Mouse (Mus musculus): ENCODE measurements around the gene Echs1. TPM values are rescaled to one million over a fixed set of nuclear protein-coding genes. Genes with fewer than 3 reads are reported as not detected.
A peak's percentile ranks its signal among the peaks of the same experiment; 100 is the strongest.

Echs1 gene
- 104 and 111 TPM in 2 replicates for polyA plus RNA-seq (2015; fragmentation: Nextera tagmentation; extraction: Ambion mirVana)

GRCm38 (mm10) chr7:140116329-140117054 lies at the start of gene Echs1:
Echs1 (minus strand) TSS chr7:140116476.
- Histone ChIP-seq H3K27me3 (no peaks in the 10 kb centered on the region), H3K27ac (replicated peaks) (peak within 1 kb of the TSS; percentile 82), H3K36me3 (replicated peaks) (peaks cover 13% of the 10 kb centered on the region; the same call in 1 of the 2 replicates), H3K4me2 (peak within 1 kb of the TSS; percentile 89), H3K4me1 (replicated peaks) (peaks cover 21% of the 10 kb centered on the region), H3K9ac (peak within 1 kb of the TSS; percentile 62), H3K9me3 (replicated peaks) (no peaks in the 10 kb centered on the region), H3K4me3 (replicated peaks) (peak within 1 kb of the TSS; percentile 68)
- peak; percentile 95 for ATAC-seq (ENCODE audit: insufficient read depth)
- WGBS (ENCODE audit: insufficient replicate concordance) = 2% methylated on average over 28 of the region's 28 CpGs

GRCm38 (mm10) chr7:140164664-140165063 lies 48.4 kb upstream of the Echs1 start, which contains the start of gene Olfr522:
Olfr522 (minus strand) TSS chr7:140164764.
- no peaks in the 10 kb centered on the region for H3K4me1 ChIP-seq (replicated peaks)
- H3K27ac ChIP-seq (replicated peaks) = no peak within 1 kb of the TSS
- no peak within 1 kb of the TSS for H3K4me2 ChIP-seq
- no peaks in the 10 kb centered on the region for H3K9me3 ChIP-seq (replicated peaks)
- H3K36me3 ChIP-seq (replicated peaks) = no peaks in the 10 kb centered on the region
- H3K27me3 ChIP-seq = no peaks in the 10 kb centered on the region
- no peak for ATAC-seq (ENCODE audit: insufficient read depth)
- H3K4me3 ChIP-seq (replicated peaks) = no peak within 1 kb of the TSS
- no peak within 1 kb of the TSS for H3K9ac ChIP-seq
- WGBS (ENCODE audit: insufficient replicate concordance) = 56% methylated on average over 7 of the region's 7 CpGs

- 49% methylated on average over 3 of the region's 3 CpGs for WGBS (ENCODE audit: insufficient replicate concordance)
- no peak overlapping the region for H3K9ac ChIP-seq
- peaks cover 12% of the 10 kb centered on the region for H3K27me3 ChIP-seq
- ATAC-seq (ENCODE audit: insufficient read depth) = no peak
- no peak overlapping the region for H3K4me3 ChIP-seq (replicated peaks)
- no peaks in the 10 kb centered on the region for H3K36me3 ChIP-seq (replicated peaks)
- no peak overlapping the region for H3K27ac ChIP-seq (replicated peaks)
- no peaks in the 10 kb centered on the region for H3K4me1 ChIP-seq (replicated peaks)
- H3K4me2 ChIP-seq = no peak overlapping the region
- H3K9me3 ChIP-seq (replicated peaks) = no peaks in the 10 kb centered on the region
These were observed 44.1 kb upstream of the Echs1 start for GRCm38 (mm10) chr7:140160363-140160762.

- no peak for ATAC-seq (ENCODE audit: insufficient read depth)
- no peak within 1 kb of the TSS for H3K4me3 ChIP-seq (replicated peaks)
- no peaks in the 10 kb centered on the region; the same call in 1 of the 2 replicates for H3K36me3 ChIP-seq (replicated peaks)
- peaks cover 46% of the 10 kb centered on the region for H3K27me3 ChIP-seq
- no peak within 1 kb of the TSS for H3K4me2 ChIP-seq
- no peak within 1 kb of the TSS for H3K9ac ChIP-seq
- 6% methylated on average over 28 of the region's 28 CpGs for WGBS (ENCODE audit: insufficient replicate concordance)
- no peaks in the 10 kb centered on the region for H3K9me3 ChIP-seq (replicated peaks)
- H3K4me1 ChIP-seq (replicated peaks) = no peaks in the 10 kb centered on the region
- H3K27ac ChIP-seq (replicated peaks) = no peak within 1 kb of the TSS
These were observed 38.1 kb upstream of the Echs1 start, which contains the start of gene Sprn for GRCm38 (mm10) chr7:140154218-140154927. Sprn (minus strand) TSS chr7:140154877.

- H3K27ac ChIP-seq (replicated peaks) = no peak overlapping the region
- H3K9me3 ChIP-seq (replicated peaks) = no peaks in the 10 kb centered on the region
- no peak overlapping the region for H3K4me3 ChIP-seq (replicated peaks)
- no peak overlapping the region for H3K4me2 ChIP-seq
- H3K4me1 ChIP-seq (replicated peaks) = no peaks in the 10 kb centered on the region
- no peak overlapping the region for H3K9ac ChIP-seq
- H3K36me3 ChIP-seq (replicated peaks) = no peaks in the 10 kb centered on the region; the same call in 1 of the 2 replicates
- H3K27me3 ChIP-seq = peaks cover 46% of the 10 kb centered on the region
- WGBS (ENCODE audit: insufficient replicate concordance) = 29% methylated on average over 4 of the region's 4 CpGs
- no peak for ATAC-seq (ENCODE audit: insufficient read depth)
These were observed 37.5 kb upstream of the Echs1 start for GRCm38 (mm10) chr7:140153829-140154217.

GRCm38 (mm10) chr7:140153383-140153782 lies 37.1 kb upstream of the Echs1 start:
- Histone ChIP-seq H3K9me3 (replicated peaks) (no peaks in the 10 kb centered on the region), H3K4me1 (replicated peaks) (no peaks in the 10 kb centered on the region), H3K4me2 (no peak overlapping the region), H3K27ac (replicated peaks) (no peak overlapping the region), H3K9ac (no peak overlapping the region), H3K36me3 (replicated peaks) (no peaks in the 10 kb centered on the region; the same call in 1 of the 2 replicates), H3K27me3 (peaks cover 46% of the 10 kb centered on the region), H3K4me3 (replicated peaks) (no peak overlapping the region)
- ATAC-seq (ENCODE audit: insufficient read depth) = no peak
- WGBS (ENCODE audit: insufficient replicate concordance) = 15% methylated on average over 28 of the region's 28 CpGs

GRCm38 (mm10) chr7:140144550-140144949 lies 28.3 kb upstream of the Echs1 start:
- no peaks in the 10 kb centered on the region for H3K9me3 ChIP-seq (replicated peaks)
- no peaks in the 10 kb centered on the region for H3K27me3 ChIP-seq
- no peak overlapping the region for H3K9ac ChIP-seq
- no peak overlapping the region for H3K4me3 ChIP-seq (replicated peaks)
- H3K36me3 ChIP-seq (replicated peaks) = 0 out of 2 replicates have a peak, but pooled peaks cover 2% of the 10 kb centered on the region
- 74% methylated on average over 4 of the region's 4 CpGs for WGBS (ENCODE audit: insufficient replicate concordance)
- H3K27ac ChIP-seq (replicated peaks) = no peak overlapping the region
- H3K4me2 ChIP-seq = no peak overlapping the region
- no peak for ATAC-seq (ENCODE audit: insufficient read depth)
- 0 out of 2 replicates have a peak, but pooled peaks cover 2% of the 10 kb centered on the region for H3K4me1 ChIP-seq (replicated peaks)

- 5% methylated on average over 14 of the region's 14 CpGs for WGBS (ENCODE audit: insufficient replicate concordance)
- Histone ChIP-seq H3K36me3 (replicated peaks) (0 out of 2 replicates have a peak, but pooled peaks cover 2% of the 10 kb centered on the region), H3K27ac (replicated peaks) (no peak overlapping the region), H3K9me3 (replicated peaks) (no peaks in the 10 kb centered on the region), H3K27me3 (no peaks in the 10 kb centered on the region), H3K4me3 (replicated peaks) (no peak overlapping the region), H3K4me2 (no peak overlapping the region), H3K4me1 (replicated peaks) (peaks cover 14% of the 10 kb centered on the region), H3K9ac (no peak overlapping the region)
- ATAC-seq (ENCODE audit: insufficient read depth) = no peak
These were observed 25.1 kb upstream of the Echs1 start for GRCm38 (mm10) chr7:140141350-140141749.

GRCm38 (mm10) chr7:140138021-140138310 lies 21.7 kb upstream of the Echs1 start:
- Histone ChIP-seq H3K4me3 (replicated peaks) (peak overlapping the region; percentile 76), H3K9me3 (replicated peaks) (no peaks in the 10 kb centered on the region), H3K36me3 (replicated peaks) (no peaks in the 10 kb centered on the region), H3K4me1 (replicated peaks) (peaks cover 14% of the 10 kb centered on the region), H3K27me3 (no peaks in the 10 kb centered on the region), H3K27ac (replicated peaks) (peak overlapping the region; percentile 67), H3K9ac (peak overlapping the region; percentile 74), H3K4me2 (peak overlapping the region; percentile 79)
- 1% methylated on average over 8 of the region's 8 CpGs for WGBS (ENCODE audit: insufficient replicate concordance)
- no peak for ATAC-seq (ENCODE audit: insufficient read depth)

- ATAC-seq (ENCODE audit: insufficient read depth) = peak; percentile 97
- peak within 1 kb of the TSS; percentile 67 for H3K27ac ChIP-seq (replicated peaks)
- 2% methylated on average over 39 of the region's 39 CpGs for WGBS (ENCODE audit: insufficient replicate concordance)
- no peaks in the 10 kb centered on the region for H3K9me3 ChIP-seq (replicated peaks)
- peak within 1 kb of the TSS; percentile 74 for H3K9ac ChIP-seq
- peaks cover 14% of the 10 kb centered on the region for H3K4me1 ChIP-seq (replicated peaks)
- H3K36me3 ChIP-seq (replicated peaks) = no peaks in the 10 kb centered on the region
- peak within 1 kb of the TSS; percentile 79 for H3K4me2 ChIP-seq
- H3K27me3 ChIP-seq = no peaks in the 10 kb centered on the region
- H3K4me3 ChIP-seq (replicated peaks) = peak within 1 kb of the TSS; percentile 76
These were observed 21.1 kb upstream of the Echs1 start, which contains the start of gene Mtg1 for GRCm38 (mm10) chr7:140137135-140138020. Mtg1 (plus strand) TSS chr7:140137564.
